Mouse (Mus musculus) neural tube, embryonic 13.5 days (tissue): ENCODE results near the gene Med25. TPM values are rescaled to one million over a fixed set of nuclear protein-coding genes. Genes with fewer than 3 reads are reported as not detected.

Experiments used
- ATAC-seq: fragments of 200-750 bp; cut with Nextera tagmentation; 2 replicates; pipeline ENCODE4 v1.8.0; 2017; ENCODE audit warnings: low read depth, mild to moderate bottlenecking, moderate TSS enrichment, moderate library complexity
- H3K27ac ChIP-seq: fragments of 300-500 bp; sonication (generic); replicated peaks from 2 replicates; pipeline ENCODE4 v1.5.1; 2015; ENCODE audit warnings: moderate library complexity, mild to moderate bottlenecking, inconsistent platforms
- H3K27me3 ChIP-seq: fragments of 300-500 bp; sonication (generic); 2 replicates; pipeline ENCODE4 v1.6.1; 2015; ENCODE audit warnings: mild to moderate bottlenecking, inconsistent platforms
- H3K36me3 ChIP-seq: fragments of 300-500 bp; sonication (generic); 2 replicates; pipeline ENCODE4 v1.6.1; 2015; ENCODE audit warnings: mild to moderate bottlenecking, inconsistent platforms
- H3K4me1 ChIP-seq: fragments of 300-500 bp; sonication (generic); replicated peaks from 2 replicates; pipeline ENCODE4 v1.6.1; 2015; ENCODE audit warnings: inconsistent platforms
- H3K4me2 ChIP-seq: fragments of 300-500 bp; sonication (generic); 2 replicates; pipeline ENCODE4 v1.6.1; 2015; ENCODE audit warnings: inconsistent platforms, mild to moderate bottlenecking, moderate library complexity
- H3K4me3 ChIP-seq: fragments of 300-500 bp; sonication (generic); 2 replicates; pipeline ENCODE4 v1.5.1; 2015; ENCODE audit warnings: mild to moderate bottlenecking, inconsistent platforms
- H3K9ac ChIP-seq: fragments of 300-500 bp; sonication (generic); 2 replicates; pipeline ENCODE4 v1.6.1; 2015; ENCODE audit warnings: moderate library complexity, mild to moderate bottlenecking, inconsistent platforms
- H3K9me3 ChIP-seq: fragments of 300-500 bp; sonication (generic); 2 replicates; pipeline ENCODE4 v1.6.1; 2016; ENCODE audit warnings: inconsistent platforms
- WGBS: fragments of 180-500 bp; shearing (Covaris S2); methylation state at CpG from one replicate; pipeline ENCODE4 v1.1.7; 2015; 5-methylcytosine and 5-hydroxymethylcytosine counted together
- microRNA counts: library from miRNA; unstranded; fragments of <30 nt; microRNA quantifications from one replicate; lab custom pipeline; 2016
- microRNA-seq: library from miRNA; unstranded; fragments of <30 nt; microRNA quantifications from one replicate; pipeline ENCODE4, GENCODE M21; 2016
- polyA plus RNA-seq: library from polyadenylated mRNA; unstranded; fragments of >200 nt; fragmentation: Nextera tagmentation; extraction: Ambion mirVana; gene quantifications from 2 replicates; pipeline ENCODE4 v1.2.1, GENCODE M21; 2015

Med25 gene
- polyA plus RNA-seq, 1 experiment from 2014 or later: 138 TPM

- no peak overlapping the region for H3K4me2 ChIP-seq
- no peak overlapping the region for H3K27ac ChIP-seq
- H3K36me3 ChIP-seq: peaks cover 21% of the 10 kb centered on the region
- H3K9ac ChIP-seq: no peak overlapping the region
- H3K4me1 ChIP-seq: peaks cover 24% of the 10 kb centered on the region
- no peak for ATAC-seq
- peaks cover 30% of the 10 kb centered on the region for H3K27me3 ChIP-seq
- no peak overlapping the region for H3K4me3 ChIP-seq
- H3K9me3 ChIP-seq: no peaks in the 10 kb centered on the region
- WGBS: 85% methylated on average over 9 of the region's 9 CpGs
Observed at GRCm38 (mm10) chr7:44836423-44837053, 56.0 kb downstream of the Med25 start.

GRCm38 (mm10) chr7:44836016-44836404 is 56.5 kb downstream of the Med25 start:
- Histone ChIP-seq H3K4me3 (no peak overlapping the region), H3K27me3 (peaks cover 25% of the 10 kb centered on the region), H3K9me3 (no peaks in the 10 kb centered on the region), H3K4me2 (no peak overlapping the region), H3K36me3 (peaks cover 22% of the 10 kb centered on the region), H3K4me1 (peaks cover 24% of the 10 kb centered on the region), H3K9ac (no peak overlapping the region), H3K27ac (no peak overlapping the region)
- no peak for ATAC-seq
- WGBS: 54% methylated on average over 3 of the region's 3 CpGs

- 94% methylated on average over 1 of the region's 1 CpGs for WGBS
- no peak for ATAC-seq
- no peak overlapping the region for H3K4me3 ChIP-seq
- no peak overlapping the region for H3K9ac ChIP-seq
- H3K27me3 ChIP-seq: peaks cover 20% of the 10 kb centered on the region
- peaks cover 22% of the 10 kb centered on the region for H3K36me3 ChIP-seq
- H3K4me1 ChIP-seq: peaks cover 21% of the 10 kb centered on the region
- H3K9me3 ChIP-seq: no peaks in the 10 kb centered on the region
- no peak overlapping the region for H3K27ac ChIP-seq
- H3K4me2 ChIP-seq: no peak overlapping the region
Observed at GRCm38 (mm10) chr7:44835373-44836015, 57.0 kb downstream of the Med25 start.

GRCm38 (mm10) chr7:44832763-44833162 is 59.7 kb downstream of the Med25 start:
- H3K27ac ChIP-seq: no peak overlapping the region

GRCm38 (mm10) chr7:44828706-44829105 is 63.8 kb downstream of the Med25 start:
- no peaks in the 10 kb centered on the region for H3K9me3 ChIP-seq
- no peak for ATAC-seq
- 93% methylated on average over 5 of the region's 5 CpGs for WGBS
- H3K4me3 ChIP-seq: no peak overlapping the region
- H3K27ac ChIP-seq: no peak overlapping the region
- no peak overlapping the region for H3K9ac ChIP-seq
- H3K4me1 ChIP-seq: peaks cover 6% of the 10 kb centered on the region; the same call in 1 of the 2 replicates
- H3K27me3 ChIP-seq: no peaks in the 10 kb centered on the region
- H3K36me3 ChIP-seq: peaks cover 46% of the 10 kb centered on the region
- no peak overlapping the region for H3K4me2 ChIP-seq

More at GRCm38 (mm10) chr7:44832763-44833162, 59.7 kb downstream of the Med25 start:
- Histone ChIP-seq H3K4me2 (no peak overlapping the region), H3K4me3 (no peak overlapping the region), H3K9ac (no peak overlapping the region), H3K4me1 (0 out of 2 replicates have a peak, but pooled peaks cover 3% of the 10 kb centered on the region), H3K36me3 (peaks cover 44% of the 10 kb centered on the region), H3K9me3 (no peaks in the 10 kb centered on the region), H3K27me3 (no peaks in the 10 kb centered on the region)
- ATAC-seq: no peak
- 81% methylated on average over 4 of the region's 4 CpGs for WGBS

- ATAC-seq: no peak
- Histone ChIP-seq H3K4me3 (no peak overlapping the region), H3K27ac (no peak overlapping the region), H3K27me3 (no peaks in the 10 kb centered on the region), H3K4me2 (no peak overlapping the region), H3K9me3 (no peaks in the 10 kb centered on the region), H3K4me1 (peaks cover 6% of the 10 kb centered on the region; the same call in 1 of the 2 replicates), H3K36me3 (peaks cover 40% of the 10 kb centered on the region), H3K9ac (no peak overlapping the region)
- 94% methylated on average over 3 of the region's 3 CpGs for WGBS
Observed at GRCm38 (mm10) chr7:44826771-44827170, 65.7 kb downstream of the Med25 start.

MicroRNAs encoded within 50 kb of the gene (microRNA counts, 519-probe panel; counts per million panel counts)
- not detected for microRNA mmu-miR-707 (lab: Ali Mortazavi, UCI)

Small RNA genes within 50 kb of the gene (microRNA-seq; reads per million reads assigned to microRNA genes)
- gene Mir707: not detected

Other genes starting within 250 kb of the Med25 start
- 1.9 and 2.6 TPM in 2 replicates for gene Myh14, start 221.9 kb downstream of the Med25 start, polyA plus RNA-seq
- gene Izumo2, start 184.0 kb downstream of the Med25 start, polyA plus RNA-seq: not detected in 2 replicates
- gene Vrk3, start 144.3 kb downstream of the Med25 start, polyA plus RNA-seq: 25.1 and 30.5 TPM in 2 replicates
- gene Zfp473, start 141.7 kb downstream of the Med25 start, polyA plus RNA-seq: 1.2 and 1.3 TPM in 2 replicates
- 51.0 and 53.0 TPM in 2 replicates for gene Nup62, start 76.6 kb downstream of the Med25 start, polyA plus RNA-seq
- 1.1 and 2.0 TPM in 2 replicates for gene Il4i1, start 76.3 kb downstream of the Med25 start, polyA plus RNA-seq
- gene Atf5, start 76.1 kb downstream of the Med25 start, polyA plus RNA-seq: 4.1 and 4.8 TPM in 2 replicates
- gene Akt1s1, start 43.7 kb downstream of the Med25 start, polyA plus RNA-seq: 89.7 and 99.0 TPM in 2 replicates
- gene Tbc1d17, start 43.6 kb downstream of the Med25 start, polyA plus RNA-seq: 94.0 and 101 TPM in 2 replicates
- gene Pnkp, start 35.6 kb downstream of the Med25 start, polyA plus RNA-seq: 30.2 and 31.6 TPM in 2 replicates
- 471 and 515 TPM in 2 replicates for gene Ptov1, start 22.9 kb downstream of the Med25 start, polyA plus RNA-seq
- gene Fuz, start 3.4 kb upstream of the Med25 start, polyA plus RNA-seq: 14.9 and 17.9 TPM in 2 replicates
- 115 and 116 TPM in 2 replicates for gene Ap2a1, start 36.8 kb upstream of the Med25 start, polyA plus RNA-seq
- gene Tsks, start 50.5 kb upstream of the Med25 start, polyA plus RNA-seq: 0.22 TPM in 1 of 2 replicates, not detected in the other
- gene Cpt1c, start 82.1 kb upstream of the Med25 start, polyA plus RNA-seq: 47.3 and 54.9 TPM in 2 replicates
- gene Prmt1, start 93.9 kb upstream of the Med25 start, polyA plus RNA-seq: 612 and 623 TPM in 2 replicates
- gene Irf3, start 104.9 kb upstream of the Med25 start, polyA plus RNA-seq: 60.3 and 67.3 TPM in 2 replicates
- gene Bcl2l12, start 106.0 kb upstream of the Med25 start, polyA plus RNA-seq: 17.3 and 17.4 TPM in 2 replicates
- gene Scaf1, start 123.7 kb upstream of the Med25 start, polyA plus RNA-seq: 46.2 and 47.2 TPM in 2 replicates
- gene Rras, start 125.2 kb upstream of the Med25 start, polyA plus RNA-seq: 15.0 and 16.5 TPM in 2 replicates
- 12.3 and 15.1 TPM in 2 replicates for gene Prr12, start 160.2 kb upstream of the Med25 start, polyA plus RNA-seq
- 58.9 and 65.6 TPM in 2 replicates for gene Nosip, start 169.7 kb upstream of the Med25 start, polyA plus RNA-seq
- 16.8 and 17.2 TPM in 2 replicates for gene Prrg2, start 170.0 kb upstream of the Med25 start, polyA plus RNA-seq
- gene Rcn3, start 199.5 kb upstream of the Med25 start, polyA plus RNA-seq: 127 and 134 TPM in 2 replicates
- gene Fcgrt, start 211.1 kb upstream of the Med25 start, polyA plus RNA-seq: 25.6 and 27.3 TPM in 2 replicates
- 920 and 971 TPM in 2 replicates for gene Rps11, start 231.7 kb upstream of the Med25 start, polyA plus RNA-seq
- gene Rpl13a, start 236.0 kb upstream of the Med25 start, polyA plus RNA-seq: 746 and 820 TPM in 2 replicates
- gene Gm45713, start 243.5 kb upstream of the Med25 start, polyA plus RNA-seq: 0.53 TPM in 1 of 2 replicates, not detected in the other
- 1.3 and 1.5 TPM in 2 replicates for gene Flt3l, start 243.7 kb upstream of the Med25 start, polyA plus RNA-seq